Mouse (Mus musculus) C2C12 (cell line): ENCODE measurements around the gene Irak1bp1.
A peak's percentile ranks its signal among the peaks of the same experiment; 100 is the strongest.

Source experiments
- CEBPB ChIP-seq: IDR thresholded peaks from one replicate; pipeline ENCODE4 v1.6.1; 2011; ENCODE audit warnings: low read depth, mild to moderate bottlenecking, control low read depth, moderate library complexity
- CTCF ChIP-seq: IDR thresholded peaks from one replicate; pipeline ENCODE4 v1.5.1; 2011; ENCODE audit not compliant: control insufficient read depth, insufficient read depth, insufficient read length
- MAX ChIP-seq: IDR thresholded peaks from one replicate; pipeline ENCODE4 v1.6.1; 2011; ENCODE audit warnings: mild to moderate bottlenecking, control low read depth
- MYOD1 ChIP-seq: IDR thresholded peaks from one replicate; pipeline ENCODE4 v1.6.1; 2011; ENCODE audit warnings: low read depth; ENCODE audit not compliant: control insufficient read depth, insufficient read length
- MYOG ChIP-seq: IDR thresholded peaks from one replicate; pipeline ENCODE4 v1.6.1; 2011; ENCODE audit not compliant: control insufficient read depth, insufficient read length; ENCODE audit errors: extremely low read depth
- USF1 ChIP-seq: IDR thresholded peaks from one replicate; pipeline ENCODE4 v1.6.1; 2011; ENCODE audit warnings: low read depth, mild to moderate bottlenecking, control low read depth, moderate library complexity

DNA sequence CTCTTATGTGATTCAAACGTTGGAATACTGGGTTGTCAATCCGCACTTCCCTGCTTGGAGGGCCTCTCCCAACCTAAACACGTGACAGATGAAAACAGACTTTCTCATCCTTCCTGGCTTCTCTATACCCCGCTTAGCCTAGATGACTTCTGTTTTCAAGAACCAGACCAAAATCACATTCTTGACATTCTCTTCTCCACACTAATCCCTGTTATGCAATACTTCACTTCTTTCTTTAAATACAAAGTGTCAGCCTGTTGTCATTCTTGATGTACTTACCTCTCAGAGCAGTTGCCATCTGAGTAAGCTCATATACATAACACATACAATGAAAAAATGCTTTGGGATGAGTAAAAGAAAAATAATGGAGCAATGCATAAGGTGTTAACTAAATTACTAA, 2.6 kb downstream of the Irak1bp1 start:
- TF ChIP-seq USF1 (no peak), MAX (no peak), CTCF (no peak), MYOD1 (no peak), MYOG (no peak), CEBPB (peak; percentile 53)
